Mouse (Mus musculus) thymus, adult 2 months (tissue): Measurements from ENCODE around the gene Slc9a3r1. TPM values are rescaled to one million over a fixed set of nuclear protein-coding genes. Genes with fewer than 3 reads are reported as not detected.
A peak's percentile ranks its signal among the peaks of the same experiment; 100 is the strongest.

Source experiments
- DNase-seq: peaks from one replicate; pipeline ENCODE4 v3.0.0; 2021
- H3K27ac ChIP-seq: fragments of 200-500 bp; 2 replicates; pipeline ENCODE4 v1.5.1; 2012; ENCODE audit warnings: low read length, control low read depth; ENCODE audit not compliant: control insufficient read depth, insufficient read depth
- H3K27me3 ChIP-seq: fragments of 200-500 bp; 2 replicates; pipeline ENCODE4 v1.6.1; 2012; ENCODE audit warnings: mild to moderate bottlenecking, low read length, moderate library complexity, mixed read lengths; ENCODE audit not compliant: control insufficient read depth, insufficient read depth
- H3K36me3 ChIP-seq: fragments of 200-500 bp; 2 replicates; pipeline ENCODE4 v1.6.1; 2012; ENCODE audit warnings: mild to moderate bottlenecking, low read length, moderate library complexity; ENCODE audit not compliant: control insufficient read depth, insufficient read depth
- H3K4me1 ChIP-seq: fragments of 200-500 bp; replicated peaks from 2 replicates; pipeline ENCODE4 v1.6.1; 2012; ENCODE audit warnings: low read length; ENCODE audit not compliant: control insufficient read depth, insufficient read depth
- H3K4me3 ChIP-seq: fragments of 200-500 bp; 2 replicates; pipeline ENCODE4 v1.5.1; 2012; ENCODE audit warnings: mild to moderate bottlenecking, low read length, control low read depth, moderate library complexity; ENCODE audit not compliant: control insufficient read depth, insufficient read depth
- CTCF ChIP-seq: fragments of 200-500 bp; IDR thresholded peaks from 2 replicates; pipeline ENCODE4 v1.5.1; 2012; ENCODE audit warnings: mild to moderate bottlenecking, control low read depth, low read length, moderate library complexity, borderline replicate concordance; ENCODE audit not compliant: control insufficient read depth, poor library complexity, insufficient read depth; ENCODE audit errors: extremely low read depth
- POLR2A ChIP-seq: fragments of 200-500 bp; IDR thresholded peaks from 2 replicates; pipeline ENCODE4 v1.6.1; 2012; ENCODE audit warnings: mild to moderate bottlenecking, low read length, control low read depth, moderate library complexity; ENCODE audit not compliant: control insufficient read depth, poor library complexity, insufficient read depth; ENCODE audit errors: extremely low read depth
- WGBS: fragments of 180-500 bp; shearing (Covaris S2); methylation state at CpG from one replicate; pipeline ENCODE4 v1.1.7; 2018; 5-methylcytosine and 5-hydroxymethylcytosine counted together
- polyA plus RNA-seq: library from polyadenylated mRNA; depleted of rRNA; stranded (reverse); fragments of >200 nt; gene quantifications from 2 replicates; pipeline ENCODE4 v1.2.3, GENCODE M21; 2012

The Slc9a3r1 gene
- polyA plus RNA-seq, 1 experiment = 207 TPM

DNA sequence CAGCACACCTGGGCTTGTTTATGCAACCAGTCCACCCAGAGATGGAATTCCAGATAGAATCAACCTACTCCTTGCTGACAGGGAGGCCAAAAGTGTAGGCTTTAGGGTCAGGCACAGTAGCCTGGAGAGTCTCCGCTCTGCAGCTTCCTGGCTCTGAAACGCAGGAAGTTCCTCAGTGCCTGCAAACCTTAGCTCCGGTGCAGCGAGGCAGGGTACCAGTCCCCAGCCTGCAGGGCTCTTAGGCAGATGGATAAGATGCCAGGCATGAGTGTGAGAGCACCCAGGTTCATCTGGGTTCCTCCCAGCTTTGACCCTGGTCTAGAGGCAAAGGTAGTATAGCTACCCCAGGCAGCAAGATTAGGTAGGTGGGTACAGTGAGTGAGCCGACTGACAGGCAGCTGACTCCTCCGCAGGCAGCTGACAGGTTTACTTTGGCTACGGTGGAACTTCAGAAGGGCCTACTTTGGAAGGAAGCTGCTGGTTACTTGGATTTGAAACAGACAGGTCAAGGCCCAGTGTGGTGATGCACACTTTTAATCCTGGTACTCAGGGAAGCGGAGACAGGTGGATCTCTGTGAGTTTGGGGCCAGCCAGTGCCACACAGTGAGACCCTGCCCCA is 4.6 kb downstream of the Slc9a3r1 start:
- Histone ChIP-seq H3K4me1 (peaks cover 47% of the 10 kb centered on the region), H3K4me3 (no peak overlapping the region)
- no peak for DNase-seq

DNA sequence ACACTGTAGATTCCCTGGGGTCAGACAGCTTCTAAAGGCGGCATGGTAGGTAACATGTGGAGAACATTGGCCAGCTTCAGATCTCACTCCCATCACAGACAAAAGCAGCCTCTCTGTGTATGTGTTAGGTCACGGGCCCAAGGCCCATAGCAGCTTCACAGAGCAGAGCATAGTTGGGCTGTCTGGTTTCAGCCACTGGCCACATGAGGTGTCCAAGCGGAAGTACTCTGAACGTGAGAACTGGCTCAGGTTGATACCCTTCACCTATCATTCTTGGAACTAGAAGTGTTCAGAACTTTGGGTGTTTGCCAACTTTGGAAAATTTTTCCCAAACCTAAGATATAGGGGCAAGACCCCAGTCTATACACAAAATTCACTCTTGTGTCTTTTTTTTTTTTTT is 6.3 kb downstream of the Slc9a3r1 start:
- 95% methylated on average over 4 of the region's 4 CpGs for WGBS
- Histone ChIP-seq H3K4me3 (no peak overlapping the region), H3K27ac (no peak overlapping the region), H3K27me3 (no peaks in the 10 kb centered on the region), H3K36me3 (peaks cover 29% of the 10 kb centered on the region), H3K4me1 (peaks cover 62% of the 10 kb centered on the region)
- DNase-seq = no peak
- TF ChIP-seq CTCF (no peak), POLR2A (no peak)

More for the DNA sequence above, 4.6 kb downstream of the Slc9a3r1 start:
- TF ChIP-seq CTCF = no peak
- 75% methylated on average over 8 of the region's 8 CpGs for WGBS
- H3K27me3 ChIP-seq = no peaks in the 10 kb centered on the region
- H3K36me3 ChIP-seq = peaks cover 29% of the 10 kb centered on the region
- no peak overlapping the region for H3K27ac ChIP-seq

DNA sequence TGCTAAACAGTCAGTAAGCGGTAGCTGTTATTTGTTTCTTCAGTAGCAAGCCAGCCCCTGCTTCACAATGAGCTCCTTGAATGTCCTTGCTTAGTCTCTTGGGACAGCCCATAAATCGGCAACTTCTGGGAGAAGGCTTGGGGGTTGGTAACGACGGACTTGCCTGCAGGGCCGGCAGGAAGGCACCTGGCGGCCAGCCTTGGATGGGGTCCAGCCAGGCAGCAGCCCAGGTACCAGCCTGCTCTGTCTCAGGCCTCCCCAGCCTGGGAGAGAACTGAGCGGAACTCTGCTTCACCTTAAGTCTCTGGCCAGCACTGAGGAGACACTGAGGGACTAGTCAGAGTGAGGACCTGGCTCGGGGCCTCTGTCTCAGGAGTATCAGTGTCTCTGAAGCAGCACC is 8.0 kb downstream of the Slc9a3r1 start:
- Histone ChIP-seq H3K4me3 (no peak overlapping the region), H3K36me3 (peaks cover 40% of the 10 kb centered on the region), H3K27ac (no peak overlapping the region), H3K4me1 (peaks cover 56% of the 10 kb centered on the region), H3K27me3 (no peaks in the 10 kb centered on the region)
- DNase-seq = no peak
- TF ChIP-seq CTCF = no peak
- no peak for TF ChIP-seq POLR2A
- WGBS = 88% methylated on average over 8 of the region's 8 CpGs

DNA sequence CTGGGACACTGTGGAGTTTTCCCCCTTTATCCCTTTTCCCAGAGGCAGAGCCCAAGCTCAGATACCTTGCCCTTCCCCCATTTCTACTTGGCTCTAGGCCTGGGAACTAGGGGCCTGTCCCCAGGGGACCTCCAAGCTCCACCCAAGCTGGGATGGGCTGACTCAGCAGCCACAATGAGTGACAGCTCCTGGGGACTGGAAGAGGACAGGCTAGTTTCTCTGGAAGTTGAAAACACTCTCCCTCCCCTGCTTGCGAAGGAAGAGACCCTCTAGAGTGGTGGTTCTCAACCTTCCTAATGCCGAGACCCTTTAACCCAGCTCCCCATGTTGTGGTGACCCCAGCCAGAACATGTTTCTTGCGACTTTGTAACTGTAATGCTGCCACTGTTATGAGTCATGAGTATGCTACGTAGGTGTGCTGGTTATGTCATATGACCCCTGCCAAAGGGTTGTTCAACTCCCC is 9.7 kb downstream of the Slc9a3r1 start:
- Histone ChIP-seq H3K36me3 (peaks cover 57% of the 10 kb centered on the region), H3K27ac (no peak overlapping the region), H3K4me1 (peaks cover 44% of the 10 kb centered on the region), H3K4me3 (no peak overlapping the region), H3K27me3 (no peaks in the 10 kb centered on the region)
- WGBS = 57% methylated on average over 4 of the region's 4 CpGs
- DNase-seq = no peak
- TF ChIP-seq POLR2A (no peak), CTCF (no peak)

DNA sequence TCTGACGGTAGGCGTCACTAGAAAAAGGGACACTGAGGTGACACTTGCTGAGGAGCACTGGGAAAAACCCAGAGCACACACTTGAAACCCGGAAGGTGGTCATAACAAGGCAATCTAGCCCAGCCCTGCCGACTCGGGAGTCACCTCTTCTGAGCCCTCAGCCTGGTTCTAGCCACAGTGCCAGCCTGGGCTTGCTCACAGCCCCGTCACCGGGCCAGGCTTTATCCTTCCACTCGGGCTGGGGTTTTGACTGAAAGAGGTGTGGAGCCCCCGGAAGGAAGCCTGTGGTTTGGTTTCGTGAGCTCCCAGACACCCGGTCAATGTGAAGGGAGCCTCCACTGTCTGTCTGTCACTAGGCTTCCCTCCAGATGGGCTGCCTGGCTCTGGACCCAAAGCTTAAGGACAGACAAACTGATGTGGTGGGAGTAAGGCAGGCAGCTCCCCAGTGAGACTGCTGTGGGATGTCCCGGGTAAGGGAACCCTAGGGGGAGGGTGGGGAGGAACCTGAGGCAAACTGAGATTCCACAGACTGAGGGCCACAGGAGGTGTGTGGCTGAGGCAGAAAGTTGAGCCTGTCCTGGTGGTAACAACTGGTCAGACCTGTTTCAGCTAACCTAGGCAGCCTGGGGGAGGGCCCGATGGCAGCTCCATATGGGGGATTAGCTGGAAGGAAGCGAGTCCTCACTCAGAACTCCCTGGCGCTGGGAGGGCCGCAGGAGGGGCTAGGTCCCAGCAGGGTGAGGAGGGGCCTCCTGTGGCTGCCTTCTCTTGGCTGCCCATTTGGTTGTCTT is 10.6 kb downstream of the Slc9a3r1 start:
- no peak for DNase-seq
- WGBS = 20% methylated on average over 16 of the region's 16 CpGs
- 0 out of 2 replicates have a peak overlapping the region, but pooled peaks have one; percentile 2 for H3K4me3 ChIP-seq
- peak overlapping the region; percentile 24; the same call in 1 of the 2 replicates for H3K27ac ChIP-seq
- TF ChIP-seq POLR2A (no peak), CTCF (peak; percentile 22; the same call in 1 of the 2 replicates)
- H3K4me1 ChIP-seq = peaks cover 40% of the 10 kb centered on the region
- peaks cover 60% of the 10 kb centered on the region for H3K36me3 ChIP-seq
- H3K27me3 ChIP-seq = no peaks in the 10 kb centered on the region

DNA sequence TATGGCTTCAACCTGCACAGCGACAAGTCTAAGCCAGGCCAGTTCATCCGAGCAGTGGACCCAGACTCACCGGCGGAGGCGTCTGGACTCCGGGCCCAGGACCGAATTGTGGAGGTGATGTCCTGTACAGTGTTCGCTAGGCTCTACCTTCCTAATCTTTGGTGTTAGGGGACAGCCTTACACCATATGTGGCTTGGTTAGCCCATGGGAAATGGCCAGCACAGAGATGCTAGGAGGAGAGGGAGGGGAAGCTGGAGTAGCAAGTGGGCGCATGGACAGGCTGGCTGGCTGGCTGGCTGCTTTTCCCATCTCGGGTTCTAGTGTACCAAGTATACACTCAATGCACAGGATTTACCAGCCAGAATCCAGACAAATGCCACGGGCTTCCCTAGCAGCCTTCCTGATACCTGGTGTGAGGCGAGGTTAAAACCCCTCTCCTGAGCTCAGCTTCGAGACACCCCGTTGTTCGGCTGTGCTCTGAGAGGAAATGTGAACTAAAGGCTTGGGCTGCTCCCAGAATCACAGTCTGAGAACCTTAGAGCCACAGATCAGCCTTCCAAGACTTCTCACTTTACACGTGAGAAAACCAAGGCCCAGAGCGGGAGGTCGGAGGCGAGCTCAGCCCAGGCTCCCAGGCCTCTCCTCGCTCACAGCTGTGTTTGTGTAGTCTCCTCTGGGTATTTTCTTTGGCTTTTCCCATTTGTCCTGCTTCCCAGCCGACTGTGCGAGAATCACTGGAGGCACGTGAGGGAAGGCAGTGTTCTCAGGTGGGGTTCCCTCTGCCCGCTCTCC is 13.5 kb downstream of the Slc9a3r1 start:
- TF ChIP-seq POLR2A (no peak), CTCF (no peak)
- no peak overlapping the region for H3K4me3 ChIP-seq
- H3K27ac ChIP-seq = no peak overlapping the region
- WGBS = 95% methylated on average over 24 of the region's 24 CpGs
- H3K4me1 ChIP-seq = peaks cover 34% of the 10 kb centered on the region
- no peaks in the 10 kb centered on the region for H3K27me3 ChIP-seq
- H3K36me3 ChIP-seq = peaks cover 68% of the 10 kb centered on the region
- DNase-seq = no peak
